Mouse (Mus musculus) kidney, adult 2 months (tissue): ENCODE data around the gene Ykt6.

ENCODE experiments used
- CTCF ChIP-seq: fragments of 200-500 bp; conservative IDR thresholded peaks from 2 replicates; pipeline ENCODE4 v1.5.1; 2011; ENCODE audit warnings: low read depth, mild to moderate bottlenecking, control low read depth, low read length, moderate library complexity, mixed read lengths; ENCODE audit not compliant: insufficient read depth, insufficient read length
- POLR2A ChIP-seq: fragments of 200-500 bp; IDR thresholded peaks from one replicate; pipeline ENCODE4 v1.6.1; 2011; ENCODE audit warnings: low read depth, low read length, control low read depth

- TF ChIP-seq CTCF (no peak), POLR2A (no peak)
These were observed 28.1 kb downstream of the Ykt6 start for GRCm38 (mm10) chr11:5983629-5984028.
